Mouse (Mus musculus) mesoderm, embryonic 11.5 days (tissue): ENCODE results near the gene Slc7a14.
A peak's percentile ranks its signal among the peaks of the same experiment; 100 is the strongest.

Experiments
- DNase-seq: peaks from one replicate; pipeline ENCODE4 v3.0.0-alpha.2; 2012; ENCODE audit warnings: low read depth, low spot score

Gene Slc7a14

DNA sequence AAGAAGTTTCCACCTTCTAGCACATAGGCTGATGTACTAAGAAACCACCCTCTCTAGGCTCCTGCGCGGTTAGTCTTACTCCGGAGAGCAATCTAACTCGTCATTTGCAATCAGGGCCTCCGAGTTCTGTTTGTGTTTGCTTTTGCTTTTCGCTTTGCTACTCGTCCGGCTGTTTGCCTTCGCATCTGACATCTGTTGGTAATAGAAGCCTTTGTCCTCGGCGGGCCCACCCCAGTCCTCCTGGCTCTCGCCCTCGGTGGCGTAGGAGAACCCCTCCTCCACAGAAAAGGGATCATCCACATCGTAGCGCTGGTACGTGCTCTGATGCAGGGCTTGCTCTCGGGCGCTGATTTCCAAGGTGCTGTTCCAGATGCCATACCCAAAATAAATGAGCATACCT is 101.2 kb downstream of the Slc7a14 start:
- no peak for DNase-seq

- no peak for DNase-seq
These were observed 101.7 kb downstream of the Slc7a14 start for GRCm38 (mm10) chr3:31208458-31208994.

- DNase-seq: no peak
These were observed 102.1 kb downstream of the Slc7a14 start for GRCm38 (mm10) chr3:31208046-31208445.

DNA sequence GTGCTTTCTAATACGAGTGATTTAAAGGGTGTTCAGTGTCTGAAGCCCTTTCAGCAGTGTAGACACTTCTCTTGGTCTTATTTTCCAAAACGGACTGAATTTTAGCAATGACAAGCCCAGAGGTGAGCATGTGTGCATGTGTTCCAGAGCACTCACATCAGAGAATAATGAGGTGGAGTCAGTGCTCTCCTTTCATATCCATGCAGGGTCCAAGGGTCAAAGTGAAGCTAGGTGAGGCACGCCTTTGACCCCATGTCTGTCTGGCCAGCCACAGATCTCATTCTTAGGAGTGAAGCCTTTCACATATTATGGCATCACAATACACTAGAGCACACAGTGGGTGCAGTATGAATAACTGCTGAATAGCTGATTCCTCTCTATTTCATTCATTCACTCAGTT is 105.0 kb downstream of the Slc7a14 start:
- no peak for DNase-seq

DNA sequence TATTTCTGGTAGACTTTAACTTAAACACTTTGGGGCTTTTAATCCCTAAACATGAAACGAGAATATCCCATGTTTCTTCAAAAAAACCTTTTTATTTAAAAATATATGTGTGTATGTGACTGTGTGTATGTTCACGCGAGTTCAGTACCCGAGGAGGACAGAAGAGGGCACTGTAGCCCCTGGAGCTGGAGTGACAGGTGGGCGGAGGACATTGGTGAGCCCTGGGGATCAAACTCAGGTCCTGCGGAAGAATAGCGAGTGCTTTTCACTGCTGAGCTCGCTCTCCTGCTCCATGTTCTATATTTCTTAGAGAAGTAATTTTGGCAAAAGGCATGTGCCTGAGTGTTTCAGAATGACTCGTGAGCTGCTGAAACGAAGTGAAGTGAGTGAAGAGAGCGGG is 106.2 kb downstream of the Slc7a14 start:
- no peak for DNase-seq

DNA sequence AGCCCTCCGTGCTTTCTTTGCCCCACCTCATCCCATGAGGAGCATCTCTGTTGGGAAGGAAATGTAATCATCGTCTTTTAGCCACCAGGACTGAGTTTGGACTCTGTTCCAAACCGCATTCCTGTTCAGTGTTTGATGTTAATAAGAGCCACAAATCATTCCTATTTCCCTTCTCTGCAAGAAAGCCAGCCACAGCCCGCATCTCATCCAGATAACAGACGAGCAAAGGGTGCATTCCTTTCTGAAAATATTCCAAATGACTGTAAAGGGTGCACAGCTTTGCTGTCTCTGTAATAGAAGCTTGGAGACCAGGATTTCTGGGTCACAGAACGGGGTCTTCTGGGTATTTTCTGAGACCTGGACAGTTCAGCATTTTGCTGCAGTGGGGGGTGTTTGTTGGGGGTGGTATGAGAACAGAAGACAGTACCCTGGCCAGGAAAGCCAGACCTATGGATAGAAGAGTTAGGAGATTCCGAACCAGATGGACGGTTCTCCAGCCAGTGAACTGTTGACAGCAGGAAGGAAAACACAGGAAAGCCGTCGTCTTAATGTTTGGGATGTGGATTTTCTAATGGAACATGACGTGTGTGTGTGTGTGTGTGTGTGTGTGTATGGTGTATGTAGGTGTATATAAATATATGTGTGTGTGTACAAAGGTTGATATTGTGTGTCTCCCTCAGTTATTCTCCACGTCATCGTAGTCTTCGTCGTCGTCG is 110.9 kb downstream of the Slc7a14 start:
- peak; percentile 39 for DNase-seq

DNA sequence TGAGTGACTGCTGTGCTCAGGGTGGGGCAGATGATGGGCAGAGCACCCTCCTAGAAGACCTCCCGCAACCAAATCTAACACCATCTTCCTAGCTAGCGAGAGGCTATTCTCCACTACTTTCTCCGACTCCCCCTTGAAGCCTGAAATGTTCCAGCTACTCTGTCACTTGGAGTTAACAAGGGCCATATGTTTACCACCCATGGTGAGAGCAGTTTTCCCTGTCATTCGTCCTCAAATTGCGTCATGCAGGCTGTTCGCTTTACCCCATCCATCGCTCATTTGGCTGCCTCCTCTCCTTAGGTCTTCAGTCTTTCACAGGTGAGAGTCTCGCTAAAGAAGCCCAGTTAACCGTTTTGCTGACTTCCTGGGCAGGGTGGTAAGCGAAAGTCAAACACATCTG is 118.8 kb downstream of the Slc7a14 start:
- DNase-seq: peak; percentile 59

DNA sequence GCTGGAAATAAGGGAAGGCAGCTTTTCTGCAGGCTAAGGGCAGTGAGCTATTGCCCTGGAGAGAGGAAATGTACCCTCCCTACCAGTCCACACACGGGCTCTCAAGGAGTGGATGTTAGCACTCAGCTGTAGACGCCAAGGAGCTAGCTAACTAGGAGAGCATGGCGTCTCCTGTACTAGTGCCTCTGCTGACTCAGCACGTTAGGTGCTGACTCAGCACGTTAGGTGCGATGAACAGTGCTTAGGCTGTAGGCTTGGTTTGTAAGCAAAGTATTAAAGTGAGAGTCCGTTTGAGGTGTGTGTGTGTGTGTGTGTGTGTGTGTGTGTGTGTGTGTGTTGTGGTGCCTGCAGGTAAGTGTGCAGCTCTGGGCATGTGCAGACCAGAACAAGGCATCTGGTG is 119.8 kb downstream of the Slc7a14 start:
- DNase-seq: no peak

DNA sequence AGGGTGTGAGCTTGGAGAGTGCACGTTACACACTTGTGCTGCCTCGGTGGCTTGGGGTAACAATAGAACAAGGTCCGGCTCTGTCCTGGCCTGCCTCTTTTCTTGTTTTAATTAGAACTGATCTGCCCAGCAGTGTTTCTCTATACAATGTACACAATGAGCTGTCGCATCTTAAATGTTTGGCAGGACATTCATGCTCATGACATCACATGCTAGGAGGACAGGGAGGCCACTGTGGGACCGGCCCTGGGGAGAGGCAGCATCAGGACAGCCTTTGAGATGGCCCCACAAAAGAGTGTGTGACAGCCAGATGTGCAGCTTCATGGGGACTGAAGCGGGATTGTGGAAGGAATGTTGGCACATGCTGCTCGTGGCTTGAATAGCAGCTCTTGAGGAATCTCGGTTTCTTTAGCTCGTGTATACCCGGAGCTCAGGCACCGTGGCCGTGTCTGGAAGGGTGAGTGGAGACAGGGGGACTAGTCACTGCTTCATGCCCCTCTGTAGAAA is 143.8 kb downstream of the Slc7a14 start:
- DNase-seq: no peak

DNA sequence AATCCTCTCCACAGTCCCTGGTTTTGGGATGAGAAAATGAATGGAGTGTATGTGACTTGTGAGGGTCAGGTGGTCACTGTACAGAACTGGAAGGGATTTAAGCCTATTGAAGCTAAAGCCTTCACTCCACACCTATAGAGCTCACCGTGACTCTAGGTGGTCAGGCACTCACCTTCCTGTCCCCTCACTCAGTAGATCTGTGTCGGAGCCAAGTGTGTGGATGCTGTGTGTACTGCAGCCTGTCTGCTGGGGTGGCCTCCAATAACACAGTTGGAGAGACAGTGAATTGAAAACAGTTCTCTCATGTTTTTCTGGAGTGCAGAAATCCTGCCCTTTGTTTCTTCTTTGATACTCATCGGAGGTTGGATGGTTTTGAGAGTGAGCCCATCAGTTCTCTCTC is 144.4 kb downstream of the Slc7a14 start:
- DNase-seq: no peak

- no peak for DNase-seq
These were observed 147.3 kb downstream of the Slc7a14 start for GRCm38 (mm10) chr3:31162860-31163259.

DNA sequence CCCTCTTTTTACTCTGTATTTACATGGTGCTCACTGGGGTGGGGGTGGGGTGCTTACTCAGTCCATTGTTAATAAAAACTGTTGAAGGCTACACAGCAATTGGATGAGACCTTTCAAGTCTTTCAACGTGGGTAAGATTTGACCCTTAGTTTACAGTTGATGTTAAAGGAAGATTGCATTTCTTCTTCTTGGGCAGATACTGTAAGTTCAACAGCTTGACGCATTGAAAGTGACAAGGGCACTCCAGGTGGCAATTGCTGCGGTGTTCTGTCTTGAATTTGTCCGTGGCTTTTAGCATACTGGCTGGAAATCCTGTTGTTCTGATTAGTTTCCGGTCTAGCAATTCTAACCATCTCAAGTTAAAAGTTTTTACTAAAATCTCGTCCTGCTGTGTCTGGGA is 148.8 kb downstream of the Slc7a14 start:
- DNase-seq: no peak

GRCm38 (mm10) chr3:31160046-31160445 is 150.1 kb downstream of the Slc7a14 start:
- no peak for DNase-seq

DNA sequence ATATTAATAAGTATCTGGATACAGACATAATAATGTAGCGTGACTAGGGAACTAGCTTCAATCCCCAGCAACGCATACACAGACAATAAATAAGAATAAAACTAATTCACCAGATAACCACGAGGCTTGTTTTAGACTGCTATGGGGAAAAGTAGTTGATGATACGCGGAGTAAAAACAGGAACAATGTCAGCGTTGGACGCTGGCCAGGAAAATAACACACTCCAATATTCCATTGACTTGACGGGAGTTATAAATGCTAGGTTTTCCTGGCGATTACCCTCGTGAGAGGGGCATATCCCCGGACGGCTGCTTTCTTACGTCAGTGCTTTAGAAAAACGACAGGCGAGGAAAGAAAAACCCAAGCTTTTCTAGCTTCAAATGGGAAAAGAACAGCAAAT is 152.4 kb downstream of the Slc7a14 start:
- no peak for DNase-seq

DNA sequence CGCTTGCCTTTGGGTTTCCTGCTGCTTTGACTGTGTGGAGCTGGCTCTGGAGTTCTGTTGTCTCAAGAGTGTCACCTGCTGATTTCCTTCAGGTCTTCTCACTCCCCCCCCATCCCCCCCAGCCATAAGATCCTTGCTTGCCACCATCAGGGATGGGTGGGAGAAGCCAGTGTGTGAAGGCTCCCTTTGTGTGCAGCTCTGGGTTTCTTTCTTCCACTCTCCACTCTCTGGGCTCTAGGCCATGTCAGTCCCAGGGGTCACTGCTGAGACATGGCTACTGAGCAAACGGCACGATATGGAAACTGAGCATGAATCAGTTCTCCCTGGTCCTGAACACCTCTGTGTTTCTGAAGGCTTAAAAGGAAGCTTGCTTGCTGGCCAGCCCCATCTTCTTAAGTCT is 154.1 kb downstream of the Slc7a14 start:
- no peak for DNase-seq
